In the genomic region with DNA sequence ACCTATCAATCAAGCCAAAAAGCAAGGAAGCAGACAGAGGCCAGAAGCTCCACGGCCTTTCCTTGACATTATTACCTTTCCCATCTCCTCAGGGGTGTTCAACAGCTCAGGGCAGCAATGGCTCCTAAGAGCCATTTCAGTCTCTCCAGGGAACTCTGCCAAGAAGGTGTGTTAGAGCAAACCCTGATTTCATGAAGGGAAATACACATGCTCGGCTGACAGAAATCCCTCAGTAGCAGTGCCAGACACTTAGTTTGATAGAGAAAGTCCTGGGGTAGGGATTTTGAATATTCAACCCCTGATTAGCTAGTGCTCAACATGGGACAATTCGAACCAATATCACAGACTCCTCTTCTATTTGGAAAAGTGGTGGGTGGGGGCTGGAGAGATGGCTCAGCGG, we compare ENCODE assay signal across 17 mouse cellular contexts. TPM values are rescaled to one million over a fixed set of nuclear protein-coding genes. Genes with fewer than 3 reads are reported as not detected.
DNase-seq lines count a peak whose midpoint lies in the region; ATAC-seq and TF ChIP-seq lines count a peak whose summit lies in the region.
"Had no signal": no experiment of that assay in that cellular context is flagged by ENCODE, and none has a peak within 500 bp of the region (broad histone marks: within the 10 kb centered on the region; RNA-seq: fewer than 3 reads in every experiment).

No protein-coding gene starts in this region.

- H3K9ac ChIP-seq in heart, embryonic 16.5 days (ENCODE audit: low read length) = no peak overlapping the region
- H3K9ac ChIP-seq in liver, embryonic 12.5 days = 0 out of 2 replicates have a peak overlapping the region, but pooled peaks have one; percentile 8
- H3K9ac ChIP-seq in liver, postnatal 0 days (replicated peaks) = no peak overlapping the region
- H3K9ac ChIP-seq in midbrain, postnatal 0 days (replicated peaks; ENCODE audit: low read length, poor library complexity, severe bottlenecking) = no peak overlapping the region
- no peak overlapping the region for H3K9ac ChIP-seq in midbrain, embryonic 11.5 days (ENCODE audit: low read length)
- H3K9ac ChIP-seq: forebrain, embryonic 13.5 days; limb, embryonic 13.5 days; neural tube, embryonic 12.5 days had no signal

- H3K36me3 ChIP-seq in heart, embryonic 16.5 days (ENCODE audit: control insufficient read depth, insufficient read depth) = peaks cover 6% of the 10 kb centered on the region; the same call in 1 of the 2 replicates
- peaks cover 22% of the 10 kb centered on the region for H3K36me3 ChIP-seq in heart, embryonic 10.5 days
- H3K36me3 ChIP-seq in liver, embryonic 12.5 days = peaks cover 29% of the 10 kb centered on the region
- H3K36me3 ChIP-seq in liver, postnatal 0 days (replicated peaks; ENCODE audit: insufficient read depth, low read length) = 0 out of 2 replicates have a peak, but pooled peaks cover 5% of the 10 kb centered on the region
- peaks cover 10% of the 10 kb centered on the region for H3K36me3 ChIP-seq in midbrain, postnatal 0 days (ENCODE audit: insufficient read depth, low read length)
- peaks cover 5% of the 10 kb centered on the region; the same call in 1 of the 2 replicates for H3K36me3 ChIP-seq in midbrain, embryonic 11.5 days (ENCODE audit: control insufficient read depth, insufficient read depth, low read length)

- TF ChIP-seq CTCF in liver, postnatal 0 days (IDR thresholded peaks at IDR 0.05; ENCODE audit: low read depth) = no peak
- TF ChIP-seq CTCF in midbrain, postnatal 0 days (IDR thresholded peaks at IDR 0.05) = no peak

- no peaks in the 10 kb centered on the region for H3K27me3 ChIP-seq in heart, embryonic 16.5 days (ENCODE audit: control insufficient read depth, insufficient read depth, low read length)
- H3K27me3 ChIP-seq in heart, embryonic 10.5 days (ENCODE audit: insufficient read depth, poor library complexity, severe bottlenecking) = no peaks in the 10 kb centered on the region
- no peaks in the 10 kb centered on the region for H3K27me3 ChIP-seq in liver, embryonic 12.5 days (replicated peaks)
- no peaks in the 10 kb centered on the region for H3K27me3 ChIP-seq in liver, postnatal 0 days (ENCODE audit: insufficient read depth, low read length)
- H3K27me3 ChIP-seq in midbrain, postnatal 0 days (ENCODE audit: insufficient read depth, low read length) = no peaks in the 10 kb centered on the region
- no peaks in the 10 kb centered on the region for H3K27me3 ChIP-seq in midbrain, embryonic 11.5 days (ENCODE audit: control insufficient read depth, insufficient read depth, low read length)
- H3K27me3 ChIP-seq: forebrain, embryonic 13.5 days; limb, embryonic 13.5 days; neural tube, embryonic 12.5 days had no signal

- H3K27ac ChIP-seq in heart, embryonic 16.5 days (ENCODE audit: low read length) = peak overlapping the region; percentile 11
- H3K27ac ChIP-seq in heart, embryonic 10.5 days = no peak overlapping the region
- H3K27ac ChIP-seq in liver, embryonic 12.5 days = 0 out of 2 replicates have a peak overlapping the region, but pooled peaks have one; percentile 21
- no peak overlapping the region for H3K27ac ChIP-seq in liver, postnatal 0 days (ENCODE audit: low read depth)
- H3K27ac ChIP-seq in midbrain, postnatal 0 days (ENCODE audit: low read depth, low read length) = 0 out of 2 replicates have a peak overlapping the region, but pooled peaks have one; percentile 47
- no peak overlapping the region for H3K27ac ChIP-seq in midbrain, embryonic 11.5 days (ENCODE audit: low read depth, low read length)
- H3K27ac ChIP-seq: forebrain, embryonic 13.5 days; limb, embryonic 13.5 days; neural tube, embryonic 12.5 days had no signal

- no peak for TF ChIP-seq EP300 in liver, postnatal 0 days (IDR thresholded peaks at IDR 0.05; ENCODE audit: low read depth)

- H3K4me3 ChIP-seq in heart, embryonic 16.5 days (ENCODE audit: low read length) = no peak overlapping the region
- no peak overlapping the region for H3K4me3 ChIP-seq in heart, embryonic 10.5 days
- no peak overlapping the region for H3K4me3 ChIP-seq in liver, embryonic 12.5 days
- no peak overlapping the region for H3K4me3 ChIP-seq in liver, postnatal 0 days (ENCODE audit: low read depth, low read length)
- H3K4me3 ChIP-seq in midbrain, postnatal 0 days (ENCODE audit: low read depth, low read length) = no peak overlapping the region
- H3K4me3 ChIP-seq in midbrain, embryonic 11.5 days (ENCODE audit: low read depth, low read length) = no peak overlapping the region
- H3K4me3 ChIP-seq: forebrain, embryonic 13.5 days; limb, embryonic 13.5 days; neural tube, embryonic 12.5 days had no signal

- 49% methylated on average over 4 of the region's 4 CpGs for WGBS in heart, embryonic 16.5 days
- WGBS in heart, embryonic 10.5 days = 60% methylated on average over 4 of the region's 4 CpGs
- 71% methylated on average over 4 of the region's 4 CpGs for WGBS in liver, embryonic 12.5 days (ENCODE audit: insufficient replicate concordance)
- 70% methylated on average over 4 of the region's 4 CpGs for WGBS in liver, postnatal 0 days (ENCODE audit: insufficient replicate concordance)
- 73% methylated on average over 4 of the region's 4 CpGs for WGBS in midbrain, postnatal 0 days
- 87% methylated on average over 4 of the region's 4 CpGs for WGBS in midbrain, embryonic 11.5 days

- H3K4me1 ChIP-seq in heart, embryonic 16.5 days (ENCODE audit: control insufficient read depth, insufficient read depth, low read length) = peaks cover 61% of the 10 kb centered on the region
- H3K4me1 ChIP-seq in heart, embryonic 10.5 days = peaks cover 78% of the 10 kb centered on the region
- H3K4me1 ChIP-seq in liver, embryonic 12.5 days = peaks cover 63% of the 10 kb centered on the region
- H3K4me1 ChIP-seq in liver, postnatal 0 days (ENCODE audit: insufficient read depth) = peaks cover 24% of the 10 kb centered on the region
- peaks cover 26% of the 10 kb centered on the region for H3K4me1 ChIP-seq in midbrain, postnatal 0 days (ENCODE audit: insufficient read depth, low read length)
- peaks cover 9% of the 10 kb centered on the region; the same call in 1 of the 2 replicates for H3K4me1 ChIP-seq in midbrain, embryonic 11.5 days (ENCODE audit: control insufficient read depth, insufficient read depth, low read length)

- H3K9me3 ChIP-seq in heart, embryonic 16.5 days (replicated peaks; ENCODE audit: control insufficient read depth, low read length) = no peaks in the 10 kb centered on the region
- no peaks in the 10 kb centered on the region for H3K9me3 ChIP-seq in heart, embryonic 10.5 days
- H3K9me3 ChIP-seq in liver, embryonic 12.5 days (replicated peaks) = no peaks in the 10 kb centered on the region
- no peaks in the 10 kb centered on the region for H3K9me3 ChIP-seq in liver, postnatal 0 days (ENCODE audit: low read length)
- no peaks in the 10 kb centered on the region for H3K9me3 ChIP-seq in midbrain, postnatal 0 days (ENCODE audit: low read length)
- H3K9me3 ChIP-seq in midbrain, embryonic 11.5 days (ENCODE audit: control insufficient read depth, low read length) = no peaks in the 10 kb centered on the region
- H3K9me3 ChIP-seq: forebrain, embryonic 13.5 days; limb, embryonic 13.5 days; neural tube, embryonic 12.5 days had no signal

- H3K4me2 ChIP-seq in heart, embryonic 16.5 days (ENCODE audit: low read depth, low read length) = no peak overlapping the region
- H3K4me2 ChIP-seq in liver, embryonic 12.5 days = no peak overlapping the region
- no peak overlapping the region for H3K4me2 ChIP-seq in liver, postnatal 0 days (ENCODE audit: low read depth, low read length)
- no peak overlapping the region for H3K4me2 ChIP-seq in midbrain, postnatal 0 days (ENCODE audit: low read depth, low read length, poor library complexity, severe bottlenecking)
- no peak overlapping the region for H3K4me2 ChIP-seq in midbrain, embryonic 11.5 days
- H3K4me2 ChIP-seq: forebrain, embryonic 13.5 days; limb, embryonic 13.5 days; neural tube, embryonic 12.5 days had no signal

- peak; percentile 32 to 48 for DNase-seq in cerebellum, postnatal 10 days
- no peak for DNase-seq in cerebellum, adult 11 months
- no peak for DNase-seq in heart, embryonic 10.5 days (ENCODE audit: low spot score)
- DNase-seq in liver, postnatal 0 days = no peak
- DNase-seq in midbrain, postnatal 0 days (ENCODE audit: low spot score) = no peak
- no peak for DNase-seq in midbrain, embryonic 11.5 days (ENCODE audit: low spot score, missing footprints)
- DNase-seq: adrenal gland, adult 2 months; cerebellum, adult 9-10 months; gastrocnemius, postnatal 25 days; kidney, adult 11 months; kidney, postnatal 10 days; thymus, adult 2 months had no signal

- no peak for ATAC-seq in heart, embryonic 16.5 days (replicated peaks; ENCODE audit: extremely low read depth, insufficient read depth, low FRiP score)
- no peak for ATAC-seq in liver, embryonic 12.5 days
- no peak for ATAC-seq in liver, postnatal 0 days
- no peak for ATAC-seq in midbrain, postnatal 0 days (ENCODE audit: low FRiP score)
- ATAC-seq in midbrain, embryonic 11.5 days (ENCODE audit: low FRiP score) = no peak
- ATAC-seq: forebrain, embryonic 13.5 days had no signal

RNA-seq across cellular contexts. Expression of gene Zfp609, which starts 36.3 kb away (rescaled TPM):
- polyA plus RNA-seq in heart, embryonic 16.5 days (2015; fragmentation: Nextera tagmentation; extraction: Ambion mirVana) = 4.2 and 5.1 TPM in 2 replicates
- polyA plus RNA-seq in heart, embryonic 10.5 days (2016; fragmentation: Nextera tagmentation; extraction: Ambion mirVana) = 5.8 and 7.7 TPM in 2 replicates
- 3.3 and 3.8 TPM in 2 replicates for polyA plus RNA-seq in liver, embryonic 12.5 days (2016; fragmentation: Nextera tagmentation; extraction: Ambion mirVana)
- 2.0 and 2.8 TPM in 2 replicates for polyA plus RNA-seq in liver, postnatal 0 days (2015; fragmentation: Nextera tagmentation; extraction: Ambion mirVana)
- 11.2 and 11.8 TPM in 2 replicates for total RNA-seq in midbrain, postnatal 0 days (2014; rRNA removed)
- 4.5 and 5.4 TPM in 2 replicates for polyA plus RNA-seq in midbrain, postnatal 0 days (2015; fragmentation: Nextera tagmentation; extraction: Ambion mirVana)
- polyA plus RNA-seq in midbrain, embryonic 11.5 days (2014; fragmentation: Nextera tagmentation; extraction: Ambion mirVana) = 7.4 and 7.6 TPM in 2 replicates

Comparison
In these comparisons a context has a peak if more than half of its experiments do, and no peak if none do; other contexts are left out.
1. DNase-seq: peak in cerebellum, postnatal 10 days (2 of 2); none in cerebellum, adult 11 months (single experiment), heart, embryonic 10.5 days (single experiment), liver, postnatal 0 days (single experiment), midbrain, postnatal 0 days (single experiment) and midbrain, embryonic 11.5 days (single experiment).
2. H3K27ac ChIP-seq: peak in heart, embryonic 16.5 days (single experiment), liver, embryonic 12.5 days (single experiment) and midbrain, postnatal 0 days (single experiment); none in heart, embryonic 10.5 days (single experiment), liver, postnatal 0 days (single experiment) and midbrain, embryonic 11.5 days (single experiment).